Mouse (Mus musculus) cortical plate, adult 2 months (tissue): ENCODE data around the gene Fam107b.

Experiments
- CTCF ChIP-seq: fragments of 200-500 bp; IDR thresholded peaks from 2 replicates; pipeline ENCODE4 v1.5.1; 2011; ENCODE audit warnings: mild to moderate bottlenecking, control low read depth, low read length; ENCODE audit not compliant: insufficient read depth; ENCODE audit errors: extremely low read depth
- POLR2A ChIP-seq: fragments of 200-500 bp; IDR thresholded peaks from 2 replicates; pipeline ENCODE4 v1.6.1; 2011; ENCODE audit warnings: mild to moderate bottlenecking, low read length, control low read depth; ENCODE audit not compliant: insufficient read depth; ENCODE audit errors: extremely low read depth

DNA sequence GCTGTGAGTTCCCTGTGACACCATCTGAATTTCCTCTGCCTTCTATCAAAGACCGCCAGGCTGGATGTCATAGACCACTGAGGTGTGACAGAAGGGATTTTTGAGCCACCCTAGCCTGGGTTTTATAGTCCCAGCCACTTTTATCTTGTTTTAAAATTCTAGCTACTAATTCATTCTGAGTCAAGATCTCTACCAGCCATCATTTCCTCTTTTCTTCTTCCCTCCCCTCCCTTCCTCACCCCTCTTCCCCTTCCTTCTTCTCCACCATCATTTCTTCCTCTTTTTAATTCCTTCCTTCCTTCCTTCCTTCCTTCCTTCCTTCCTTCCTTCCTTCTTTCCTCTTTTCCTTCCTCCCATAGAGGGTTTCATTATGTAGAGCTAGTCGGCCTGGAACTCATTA, 51.9 kb downstream of the Fam107b start:
- TF ChIP-seq POLR2A (no peak), CTCF (no peak)
